Mouse (Mus musculus) T-cell, adult 66 days (primary cell): ENCODE results near the gene Gm7137. TPM values are rescaled to one million over a fixed set of nuclear protein-coding genes. Genes with fewer than 3 reads are reported as not detected.

ENCODE experiments used
- total RNA-seq, 2 experiments: library from RNA; stranded (reverse); gene quantifications; 3 replicates in 1 of 2; 4 replicates in 1 of 2; pipeline ENCODE4 v1.2.4; 2023

The Gm7137 gene
- not detected for total RNA-seq

DNA sequence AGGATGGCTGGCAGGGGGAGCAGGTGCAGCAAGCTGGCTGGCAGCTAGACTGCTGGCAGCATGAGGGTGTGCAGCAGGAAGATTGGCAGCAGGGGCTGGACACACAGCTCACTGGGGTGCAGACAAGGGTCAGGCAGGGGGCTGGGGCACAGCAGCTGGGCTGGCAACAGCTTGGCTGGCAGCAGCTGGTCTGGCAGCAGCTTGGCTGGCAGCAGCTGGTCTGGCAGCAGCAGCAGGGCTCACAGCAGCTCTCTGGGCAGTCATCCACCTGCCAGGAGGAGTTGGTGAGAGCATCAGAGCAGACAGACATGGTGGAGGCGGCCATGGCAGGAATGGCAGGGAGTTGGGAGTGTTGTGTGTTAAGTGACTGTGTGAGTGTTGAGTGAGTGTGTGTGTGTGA, at the start of gene Gm7137:
TSS of gene Gm7137 (minus strand) at position 325 of the 400 bp plus-strand sequence.

DNA sequence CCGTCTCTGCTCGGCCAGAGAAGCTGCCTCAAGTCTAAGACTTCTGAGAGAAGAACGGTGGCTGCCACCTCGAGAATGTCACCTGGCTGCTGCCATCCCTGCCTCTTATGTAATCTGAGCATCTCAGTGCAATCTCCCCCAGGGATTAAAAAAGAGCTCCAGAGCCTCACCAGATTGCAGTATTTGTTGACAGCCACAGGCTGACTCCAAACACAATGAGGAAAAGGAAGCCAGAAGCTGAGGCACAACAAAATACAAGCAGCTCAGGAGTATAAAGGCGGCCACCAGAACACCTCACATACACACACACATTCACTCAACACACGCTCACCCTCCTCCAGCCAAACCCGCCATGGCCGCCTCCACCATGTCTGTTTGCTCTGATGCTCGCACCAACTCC, 47.6 kb upstream of the Gm7137 start, which contains the start of gene Krtap10-10:
TSS of gene Krtap10-10 (plus strand) at position 301 of the 400 bp plus-strand sequence.

DNA sequence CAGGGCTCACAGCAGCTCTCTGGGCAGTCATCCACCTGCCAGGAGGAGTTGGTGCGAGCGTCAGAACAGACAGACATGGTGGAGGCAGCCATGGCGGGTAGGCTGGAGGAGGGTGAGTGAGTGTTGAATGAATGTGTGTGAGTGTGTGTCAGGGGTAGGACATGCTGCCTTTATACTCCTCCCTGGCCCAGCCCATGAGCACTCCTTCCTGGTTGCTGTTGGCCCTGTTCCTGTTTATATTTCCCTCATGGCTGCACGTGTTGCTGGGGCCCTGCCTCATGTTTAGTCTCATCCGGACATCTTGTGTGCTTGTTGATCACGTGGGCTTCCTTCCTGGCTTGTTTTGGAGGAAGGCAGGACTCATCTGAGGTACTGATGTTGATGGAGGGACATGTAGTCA, 39.0 kb upstream of the Gm7137 start, which contains the start of gene Krtap10-4:
TSS of gene Krtap10-4 (minus strand) at position 145 of the 400 bp plus-strand sequence.

DNA sequence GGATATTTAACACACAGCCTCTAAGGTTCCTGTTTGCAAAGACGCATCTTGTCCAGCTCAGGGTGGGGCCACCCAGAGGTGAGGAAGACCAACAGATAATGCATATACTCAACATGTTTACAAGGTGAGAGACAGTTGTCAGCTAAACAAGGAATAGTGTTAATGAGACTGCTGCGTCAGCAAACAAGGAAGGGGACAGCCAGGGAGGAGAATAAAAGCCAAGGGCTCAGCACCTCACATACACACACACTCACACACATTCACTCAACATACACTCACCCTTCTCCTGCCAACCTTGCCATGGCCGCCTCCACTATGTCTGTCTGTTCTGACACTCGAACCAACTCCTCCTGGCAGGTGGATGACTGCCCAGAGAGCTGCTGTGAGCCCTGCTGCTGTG, 26.4 kb upstream of the Gm7137 start, which contains the start of gene Gm2696:
TSS of gene Gm2696 (plus strand) at position 301 of the 400 bp plus-strand sequence.

DNA sequence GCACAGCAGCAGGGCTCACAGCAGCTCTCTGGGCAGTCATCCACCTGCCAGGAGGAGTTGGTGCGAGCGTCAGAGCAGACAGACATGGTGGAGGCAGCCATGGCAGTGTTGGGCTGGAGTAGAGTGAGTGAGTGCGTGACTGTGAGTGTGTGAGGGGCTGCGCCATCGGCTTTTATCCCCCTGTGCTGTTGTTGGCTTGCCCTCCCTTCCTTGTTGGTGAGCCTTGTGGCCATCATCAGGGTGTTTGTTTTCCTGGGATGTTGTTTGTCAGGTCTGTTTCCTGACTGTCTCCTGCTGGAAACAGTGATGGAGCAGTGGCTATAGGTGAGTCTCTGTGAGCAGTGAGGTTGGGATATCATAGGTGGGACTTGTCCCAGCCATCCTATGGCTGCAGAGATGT, 23.7 kb upstream of the Gm7137 start, which contains the start of gene Gm9507:
TSS of gene Gm9507 (minus strand) at position 101 of the 400 bp plus-strand sequence.

DNA sequence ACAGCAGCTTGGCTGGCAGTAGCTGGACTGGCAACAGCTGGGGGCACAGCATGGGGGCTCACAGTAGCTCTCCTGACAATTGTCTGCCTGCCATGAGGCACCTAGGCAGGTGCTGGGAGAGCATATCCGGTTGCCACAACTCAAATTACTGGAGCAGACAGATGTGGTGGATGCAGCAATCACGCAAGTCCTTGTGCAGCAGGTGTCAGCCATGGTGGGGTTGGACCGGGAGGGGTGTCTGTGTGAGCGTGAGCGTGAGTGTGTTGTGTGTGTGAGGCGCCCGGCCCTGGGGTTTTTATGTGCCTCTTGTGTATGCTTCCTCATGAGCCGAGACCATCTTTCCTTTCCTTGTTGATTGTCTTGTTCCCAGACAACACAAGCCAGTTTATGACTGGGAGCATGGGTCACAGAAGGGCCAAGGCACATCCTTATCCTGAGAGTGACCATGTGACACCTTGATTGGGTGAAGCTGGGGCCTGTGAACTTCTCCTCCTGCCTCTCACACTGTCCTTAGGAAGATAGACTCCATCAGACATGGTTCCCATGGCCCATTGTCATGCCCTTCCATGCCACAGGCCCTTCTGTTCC, 11.0 kb upstream of the Gm7137 start, which contains the start of gene Gm19668:
TSS of gene Gm19668 (minus strand) at position 213 of the 588 bp plus-strand sequence.

DNA sequence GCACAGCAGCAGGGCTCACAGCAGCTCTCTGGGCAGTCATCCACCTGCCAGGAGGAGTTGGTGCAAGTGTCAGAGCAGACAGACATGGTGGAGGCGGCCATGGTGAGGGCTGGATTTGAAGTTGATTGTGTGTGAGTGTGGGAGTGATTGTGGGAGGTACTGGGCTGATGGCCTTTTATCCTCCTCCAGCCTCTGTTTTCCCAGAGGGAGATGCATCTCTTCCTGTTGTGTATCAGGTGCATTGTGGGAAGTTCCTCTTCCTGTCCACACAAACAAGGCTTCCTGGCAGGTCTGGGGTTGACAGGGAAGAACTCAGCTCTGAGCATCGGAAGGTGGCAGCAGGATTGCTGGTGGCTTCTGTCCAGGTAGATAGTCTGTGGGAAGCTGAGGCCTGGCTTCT, 7.0 kb upstream of the Gm7137 start, which contains the start of gene Gm9639:
TSS of gene Gm9639 (minus strand) at position 101 of the 400 bp plus-strand sequence.

DNA sequence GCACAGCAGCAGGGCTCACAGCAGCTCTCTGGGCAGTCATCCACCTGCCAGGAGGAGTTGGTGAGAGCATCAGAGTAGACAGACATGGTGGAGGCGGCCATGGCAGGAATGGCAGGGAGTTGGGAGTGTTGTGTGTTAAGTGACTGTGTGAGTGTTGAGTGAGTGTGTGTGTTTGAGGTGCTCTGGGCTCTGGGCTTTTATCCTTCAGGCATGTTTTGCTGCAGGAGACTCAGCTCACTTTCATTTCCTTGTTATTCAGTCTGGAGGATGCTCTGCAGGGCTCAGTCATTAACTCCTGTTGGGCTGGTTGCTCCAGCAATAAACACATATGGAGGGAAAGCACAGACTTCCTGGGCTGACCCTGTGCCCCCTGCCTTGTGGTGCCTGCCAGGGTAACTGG, 5.6 kb downstream of the Gm7137 start, which contains the start of gene Gm3250:
TSS of gene Gm3250 (minus strand) at position 101 of the 400 bp plus-strand sequence.

DNA sequence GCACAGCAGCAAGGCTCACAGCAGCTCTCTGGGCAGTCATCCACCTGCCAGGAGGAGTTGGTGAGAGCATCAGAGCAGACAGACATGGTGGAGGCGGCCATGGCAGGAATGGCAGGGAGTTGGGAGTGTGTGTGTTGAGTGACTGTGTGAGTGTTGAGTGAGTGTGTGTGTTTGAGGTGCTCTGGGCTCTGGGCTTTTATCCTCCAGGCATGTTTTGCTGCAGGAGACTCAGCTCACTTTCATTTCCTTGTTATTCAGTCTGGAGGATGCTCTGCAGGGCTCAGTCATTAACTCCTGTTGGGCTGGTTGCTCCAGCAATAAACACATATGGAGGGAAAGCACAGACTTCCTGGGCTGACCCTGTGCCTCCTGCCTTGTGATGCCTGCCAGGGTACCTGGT, 11.2 kb downstream of the Gm7137 start, which contains the start of gene Gm7138:
TSS of gene Gm7138 (minus strand) at position 101 of the 400 bp plus-strand sequence.

DNA sequence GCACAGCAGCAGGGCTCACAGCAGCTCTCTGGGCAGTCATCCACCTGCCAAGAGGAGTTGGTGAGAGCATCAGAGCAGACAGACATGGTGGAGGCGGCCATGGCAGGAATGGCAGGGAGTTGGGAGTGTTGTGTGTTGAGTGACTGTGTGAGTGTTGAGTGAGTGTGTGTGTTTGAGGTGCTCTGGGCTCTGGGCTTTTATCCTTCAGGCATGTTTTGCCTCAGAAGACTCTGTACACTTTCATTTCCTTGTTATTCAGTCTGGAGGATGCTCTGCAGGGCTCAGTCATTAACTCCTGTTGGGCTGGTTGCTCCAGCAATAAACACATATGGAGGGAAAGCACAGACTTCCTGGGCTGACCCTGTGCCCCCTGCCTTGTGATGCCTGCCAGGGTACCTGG, 16.8 kb downstream of the Gm7137 start, which contains the start of gene Gm3238:
TSS of gene Gm3238 (minus strand) at position 101 of the 400 bp plus-strand sequence.

DNA sequence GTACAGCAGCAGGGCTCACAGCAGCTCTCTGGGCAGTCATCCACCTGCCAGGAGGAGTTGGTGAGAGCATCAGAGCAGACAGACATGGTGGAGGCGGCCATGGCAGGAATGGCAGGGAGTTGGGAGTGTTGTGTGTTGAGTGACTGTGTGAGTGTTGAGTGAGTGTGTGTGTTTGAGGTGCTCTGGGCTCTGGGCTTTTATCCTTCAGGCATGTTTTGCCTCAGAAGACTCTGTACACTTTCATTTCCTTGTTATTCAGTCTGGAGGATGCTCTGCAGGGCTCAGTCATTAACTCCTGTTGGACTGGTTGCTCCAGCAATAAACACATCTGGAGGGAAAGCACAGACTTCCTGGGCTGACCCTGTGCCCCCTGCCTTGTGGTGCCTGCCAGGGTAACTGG, 28.4 kb downstream of the Gm7137 start, which contains the start of gene Gm3233:
TSS of gene Gm3233 (minus strand) at position 101 of the 400 bp plus-strand sequence.

DNA sequence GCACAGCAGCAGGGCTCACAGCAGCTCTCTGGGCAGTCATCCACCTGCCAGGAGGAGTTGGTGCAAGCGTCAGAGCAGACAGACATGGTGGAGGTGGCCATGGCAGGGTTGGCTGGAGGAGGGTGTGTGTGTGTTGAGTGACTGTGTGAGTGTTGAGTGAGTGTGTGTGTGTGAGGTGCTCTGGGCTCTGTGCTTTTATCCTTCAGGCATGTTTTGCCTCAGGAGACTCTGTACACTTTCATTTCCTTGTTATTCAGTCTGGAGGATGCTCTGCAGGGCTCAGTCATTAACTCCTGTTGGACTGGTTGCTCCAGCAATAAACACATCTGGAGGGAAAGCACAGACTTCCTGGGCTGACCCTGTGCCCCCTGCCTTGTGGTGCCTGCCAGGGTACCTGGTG, 36.7 kb downstream of the Gm7137 start, which contains the start of gene Gm9736:
TSS of gene Gm9736 (minus strand) at position 101 of the 400 bp plus-strand sequence.

DNA sequence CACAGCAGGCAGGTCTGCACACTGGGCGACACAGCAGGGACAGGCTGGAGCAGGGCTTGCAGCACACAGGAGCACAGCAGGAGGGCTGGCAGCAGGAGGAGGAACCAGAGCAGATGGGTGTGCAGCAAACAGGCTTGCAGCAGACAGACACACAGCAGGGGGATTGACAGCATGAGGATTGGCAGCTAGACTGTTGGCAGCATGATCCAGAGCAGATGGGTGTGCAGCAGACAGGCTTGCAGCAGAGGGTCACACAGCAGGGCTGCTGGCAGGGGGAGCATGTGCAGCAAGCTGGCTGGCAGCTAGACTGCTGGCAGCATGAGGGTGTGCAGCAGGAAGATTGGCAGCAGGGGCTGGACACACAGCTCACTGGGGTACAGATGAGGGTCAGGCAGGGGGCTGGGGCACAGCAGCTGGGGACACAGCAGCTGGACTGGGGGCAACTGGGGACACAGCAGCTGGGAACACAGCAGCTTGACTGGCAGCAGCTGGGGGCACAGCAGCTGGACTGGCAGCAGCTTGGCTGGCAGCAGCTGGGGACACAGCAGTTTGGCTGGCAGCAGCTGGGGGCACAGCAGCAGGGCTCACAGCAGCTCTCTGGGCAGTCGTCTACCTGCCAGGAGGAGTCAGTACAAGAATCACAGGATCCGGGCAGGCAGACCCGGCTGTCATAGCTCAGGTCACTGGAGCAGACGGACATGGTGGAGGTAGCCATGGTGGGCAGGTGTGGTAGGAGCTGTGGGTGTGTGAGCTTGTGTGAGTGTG, 45.9 kb downstream of the Gm7137 start, which contains the start of gene Gm18596:
TSS of gene Gm18596 (minus strand) at position 715 of the 765 bp plus-strand sequence.

Other genes with a start within 250 kb of the Gm7137 start
- 100 to 1,000 TPM; 108 to 116 TPM for gene Pttg1ip, start 206.5 kb downstream of the Gm7137 start, total RNA-seq
- gene Sumo3, start 182.1 kb downstream of the Gm7137 start, total RNA-seq = 10 to 100 TPM; 56.8 to 61.8 TPM
- gene Gm49325, start 182.0 kb downstream of the Gm7137 start, total RNA-seq = not detected
- gene Ube2g2, start 165.9 kb downstream of the Gm7137 start, total RNA-seq = 10 to 100 TPM; 41.1 to 46.1 TPM
- 1 to 10 TPM; 1.6 to 3.3 TPM for gene Tspear, start 101.6 kb downstream of the Gm7137 start, total RNA-seq
- gene Gm19402, start 97.4 kb downstream of the Gm7137 start, total RNA-seq = not detected
- gene Gm9508, start 91.0 kb downstream of the Gm7137 start, total RNA-seq = not detected
- not detected for gene Gm10272, start 81.6 kb downstream of the Gm7137 start, total RNA-seq
- not detected for gene Gm10024, start 76.7 kb downstream of the Gm7137 start, total RNA-seq
- not detected for gene Gm10142, start 72.4 kb downstream of the Gm7137 start, total RNA-seq
- not detected for gene Krtap12-1, start 67.6 kb downstream of the Gm7137 start, total RNA-seq
- gene Gm10100, start 61.7 kb downstream of the Gm7137 start, total RNA-seq = not detected
- not detected for gene Gm18596, start 45.6 kb downstream of the Gm7137 start, total RNA-seq
- gene Gm9736, start 36.8 kb downstream of the Gm7137 start, total RNA-seq = not detected
- not detected for gene Gm3233, start 28.5 kb downstream of the Gm7137 start, total RNA-seq
- not detected for gene Gm3238, start 16.9 kb downstream of the Gm7137 start, total RNA-seq
- gene Gm7138, start 11.3 kb downstream of the Gm7137 start, total RNA-seq = not detected
- not detected for gene Gm3250, start 5.7 kb downstream of the Gm7137 start, total RNA-seq
- not detected for gene Gm9639, start 6.9 kb upstream of the Gm7137 start, total RNA-seq
- not detected for gene Gm19668, start 10.9 kb upstream of the Gm7137 start, total RNA-seq
- not detected for gene Gm9507, start 23.6 kb upstream of the Gm7137 start, total RNA-seq
- gene Gm2696, start 26.5 kb upstream of the Gm7137 start, total RNA-seq = not detected
- not detected for gene Krtap10-4, start 38.9 kb upstream of the Gm7137 start, total RNA-seq
- gene Krtap10-10, start 47.7 kb upstream of the Gm7137 start, total RNA-seq = not detected
- gene Gm36176, start 58.6 kb upstream of the Gm7137 start, total RNA-seq = not detected
- gene Gm10318, start 64.7 kb upstream of the Gm7137 start, total RNA-seq = not detected
- gene Gm3285, start 73.8 kb upstream of the Gm7137 start, total RNA-seq = not detected
- gene Lrrc3, start 114.3 kb upstream of the Gm7137 start, total RNA-seq = not detected
- 1 to 10 TPM; 2.1 to 2.3 TPM for gene Trpm2, start 182.4 kb upstream of the Gm7137 start, total RNA-seq
- gene 1810043G02Rik, start 190.3 kb upstream of the Gm7137 start, total RNA-seq = 10 to 100 TPM in 1 of 2 experiments, 1 to 10 TPM in 1; 5.7 to 11.2 TPM
- 100 to 1,000 TPM in 1 of 2 experiments, 10 to 100 TPM in 1; 93.0 to 116 TPM for gene Pfkl, start 221.9 kb upstream of the Gm7137 start, total RNA-seq